Mouse (Mus musculus) mature B cell (primary cell): ENCODE data around the gene Mrpl53.

ENCODE experiments used
- in situ Hi-C: fragments of 300-500 bp; cut with MboI; formaldehyde crosslinking; loops from 2 replicates; pipeline ENCODE4 v1.14.3; 2019

Mrpl53 gene

GRCm38 (mm10) chr6:83108762-83109668 lies at the start of gene Mrpl53:
Gene Mrpl53 (plus strand): TSS chr6:83109040.
- in situ Hi-C loops: no loop called here

- in situ Hi-C loops: no loop called here
These were observed 42.8 kb upstream of the Mrpl53 start for GRCm38 (mm10) chr6:83065995-83066394.

GRCm38 (mm10) chr6:83066441-83066840 lies 42.4 kb upstream of the Mrpl53 start:
- in situ Hi-C loops: no loop called here

- in situ Hi-C loops: no loop called here
These were observed 40.6 kb upstream of the Mrpl53 start for GRCm38 (mm10) chr6:83068221-83068620.

- in situ Hi-C loops: no loop called here
These were observed 39.9 kb upstream of the Mrpl53 start for GRCm38 (mm10) chr6:83068706-83069487.

GRCm38 (mm10) chr6:83069488-83070246 lies 39.2 kb upstream of the Mrpl53 start:
- in situ Hi-C loops: loop anchor here (10.0 kb wide), 1 partner anchor 65 kb away; no protein-coding TSS in a partner anchor

GRCm38 (mm10) chr6:83070247-83070310 lies 38.8 kb upstream of the Mrpl53 start, which contains the start of gene Tlx2:
Gene Tlx2 (minus strand): TSS chr6:83070293.
- in situ Hi-C loops: loop anchor here (10.0 kb wide), 1 partner anchor 65 kb away; no protein-coding TSS in a partner anchor

- in situ Hi-C loops: loop anchor here (10.0 kb wide), 1 partner anchor 66 kb away; no protein-coding TSS in a partner anchor
These were observed 38.3 kb upstream of the Mrpl53 start for GRCm38 (mm10) chr6:83070311-83071219.

GRCm38 (mm10) chr6:83071220-83071619 lies 37.6 kb upstream of the Mrpl53 start:
- in situ Hi-C loops: loop anchor here (10.0 kb wide), 1 partner anchor 66 kb away; no protein-coding TSS in a partner anchor

GRCm38 (mm10) chr6:83074979-83075378 lies 33.9 kb upstream of the Mrpl53 start:
- in situ Hi-C loops: loop anchor here (10.0 kb wide), 1 partner anchor 70 kb away; no protein-coding TSS in a partner anchor

- in situ Hi-C loops: loop anchor here (10.0 kb wide), 1 partner anchor 73 kb away; no protein-coding TSS in a partner anchor
These were observed 31.1 kb upstream of the Mrpl53 start, which contains the start of gene Pcgf1 for GRCm38 (mm10) chr6:83077630-83078323. Gene Pcgf1 (plus strand): TSS chr6:83077869.

- in situ Hi-C loops: loop anchor here (10.0 kb wide), 1 partner anchor 74 kb away; no protein-coding TSS in a partner anchor
These were observed 30.4 kb upstream of the Mrpl53 start for GRCm38 (mm10) chr6:83078324-83078858.

- in situ Hi-C loops: no loop called here
These were observed 28.6 kb upstream of the Mrpl53 start for GRCm38 (mm10) chr6:83080210-83080609.

GRCm38 (mm10) chr6:83083497-83083896 lies 25.3 kb upstream of the Mrpl53 start:
- in situ Hi-C loops: no loop called here

GRCm38 (mm10) chr6:83084477-83084876 lies 24.4 kb upstream of the Mrpl53 start:
- in situ Hi-C loops: no loop called here

GRCm38 (mm10) chr6:83086121-83087035 lies 22.5 kb upstream of the Mrpl53 start, which contains the start of gene Lbx2:
Gene Lbx2 (plus strand): TSS chr6:83086367.
- in situ Hi-C loops: no loop called here

- in situ Hi-C loops: no loop called here
These were observed 21.5 kb upstream of the Mrpl53 start for GRCm38 (mm10) chr6:83087205-83087925.

GRCm38 (mm10) chr6:83087926-83088260 lies 20.9 kb upstream of the Mrpl53 start:
- in situ Hi-C loops: no loop called here
